Comparison of ENCODE assay signal across 11 mouse cellular contexts in the genomic region with DNA sequence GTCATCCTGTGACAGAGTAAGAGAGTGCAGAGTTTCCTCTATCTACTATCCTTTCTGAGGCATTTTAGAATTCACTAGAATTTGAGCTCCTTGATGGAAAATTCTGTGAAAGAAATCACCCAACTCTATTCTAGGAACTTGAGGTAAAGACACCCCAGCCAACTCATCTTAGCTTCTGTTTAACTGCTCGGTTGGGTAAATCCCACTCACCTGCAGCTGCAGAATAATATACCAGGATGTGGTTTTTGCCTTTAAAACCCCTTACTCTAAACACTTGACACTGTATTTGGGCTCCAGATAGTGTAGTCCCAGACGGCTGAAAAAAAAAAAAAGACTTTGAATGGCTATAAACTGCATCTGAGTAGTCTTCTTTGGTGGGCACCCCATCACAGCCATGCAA.
"Had no signal": no experiment of that assay in that cellular context is flagged by ENCODE, and none has a peak within 500 bp of the region (broad histone marks: within the 10 kb centered on the region; RNA-seq: fewer than 3 reads in every experiment).

No protein-coding gene starts in this region.

- H3K4me3 ChIP-seq: liver, embryonic 13.5 days had no signal

- H3K36me3 ChIP-seq: liver, embryonic 13.5 days had no signal

- H3K27me3 ChIP-seq: liver, embryonic 13.5 days had no signal

- H3K4me1 ChIP-seq: liver, embryonic 13.5 days had no signal

- H3K27ac ChIP-seq: liver, embryonic 13.5 days had no signal

- H3K9ac ChIP-seq: liver, embryonic 13.5 days had no signal

- DNase-seq: kidney, adult 18-20 months; kidney, adult 9 months; kidney, postnatal 14 days; kidney, postnatal 4 days; layer of hippocampus, adult 9-11 months; liver, embryonic 13.5 days; lung, adult 2 months; lung, postnatal 14 days; lung, postnatal 4 days; midbrain, embryonic 14.5 days had no signal

- H3K9me3 ChIP-seq: liver, embryonic 13.5 days had no signal

- H3K4me2 ChIP-seq: liver, embryonic 13.5 days; midbrain, embryonic 11.5 days had no signal
